Mouse (Mus musculus): ENCODE data around the gene Arhgap45.

GRCm38 (mm10) chr10:80013609-80014008 is 2.8 kb upstream of the Arhgap45 start:
- TF ChIP-seq GATA1 (IDR thresholded peaks at IDR 0.05; ENCODE audit: borderline replicate concordance, low read length) = no peak
- TF ChIP-seq FLI1 (IDR thresholded peaks at IDR 0.05; ENCODE audit: low read length) = no peak

All from megakaryocyte, embryonic 14.5 days (primary cell).